Mouse (Mus musculus) cerebellum, postnatal 25 days (tissue): ENCODE measurements around the gene Pfkfb2.

ENCODE experiments used
- DNase-seq, 2 experiments: peaks; one replicate each; pipeline ENCODE4 v3.0.0; 2021; ENCODE audit warnings: mixed read lengths in 2 of 2

The Pfkfb2 gene

DNA sequence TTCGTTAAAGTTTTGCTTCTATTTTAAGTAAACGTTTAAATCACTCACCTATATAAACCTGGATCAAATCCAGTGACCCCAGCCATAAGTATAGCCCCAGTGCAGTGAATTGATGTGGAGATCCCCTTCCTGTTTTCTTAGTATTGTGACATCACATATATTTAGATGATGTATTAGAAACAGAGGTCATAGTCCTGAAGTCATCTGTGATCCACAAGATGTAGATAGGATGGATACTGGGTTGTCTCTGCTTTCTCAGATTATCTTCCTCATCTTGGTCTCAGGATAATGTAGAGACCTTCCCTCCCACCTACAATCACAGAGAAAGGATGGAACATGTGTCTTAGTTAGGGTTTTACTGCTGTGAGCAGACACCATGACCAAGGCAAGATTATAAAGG is at the start of gene Pfkfb2:
Gene Pfkfb2, minus strand, starts transcription at position 101 of the 400 bp plus-strand sequence.
- no peak for DNase-seq

GRCm38 (mm10) chr1:130776645-130777044 is 47.6 kb upstream of the Pfkfb2 start:
- DNase-seq = no peak

DNA sequence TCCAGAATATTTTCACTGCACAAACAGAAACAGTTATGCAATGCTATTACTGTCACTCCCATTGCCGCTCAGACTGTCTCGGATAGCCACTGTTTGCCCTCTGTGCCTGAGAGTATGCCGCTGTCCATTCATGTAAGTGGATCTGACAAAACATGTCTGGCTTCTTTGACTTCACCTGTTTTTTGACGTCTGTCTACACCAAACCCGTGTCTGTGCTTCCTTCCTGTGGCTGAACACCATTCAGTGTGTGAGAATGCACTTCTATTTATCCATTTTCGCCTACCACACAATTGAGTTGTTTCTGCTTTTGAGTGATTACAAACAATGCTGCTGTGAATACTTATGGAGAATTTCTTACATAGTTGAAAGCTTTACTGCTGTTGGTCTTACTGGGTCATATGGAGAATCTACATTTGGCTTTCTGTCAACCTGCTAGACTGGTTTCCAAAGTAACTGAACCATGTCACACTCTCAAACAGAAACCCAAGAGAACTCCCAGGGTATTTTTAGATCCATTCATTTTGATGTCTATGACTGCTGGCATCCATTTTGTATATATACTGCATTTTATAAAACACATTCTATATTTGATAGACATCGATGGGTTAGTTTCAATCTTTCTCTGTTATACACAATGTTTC is 46.8 kb upstream of the Pfkfb2 start:
- no peak for DNase-seq

DNA sequence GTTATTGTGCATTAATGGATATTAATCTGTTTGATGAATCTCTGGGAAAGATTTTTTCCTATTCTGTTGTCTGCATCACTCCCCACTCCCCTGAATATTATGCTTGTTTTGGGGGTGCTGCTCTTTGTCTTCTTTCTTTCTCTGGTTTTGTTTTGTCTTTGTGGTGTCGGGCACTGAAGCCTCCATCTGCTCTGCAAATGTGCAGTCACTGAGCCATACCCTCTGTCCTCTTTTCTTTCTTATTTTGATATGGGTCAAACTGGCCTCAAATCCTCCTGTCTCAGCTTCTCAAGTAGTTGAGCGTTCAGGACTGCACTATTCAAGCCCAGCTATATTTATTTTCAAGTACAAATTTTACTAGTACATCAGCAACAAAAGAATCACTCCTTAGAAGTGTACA is 46.2 kb upstream of the Pfkfb2 start:
- DNase-seq = no peak

GRCm38 (mm10) chr1:130770981-130771494 is 42.0 kb upstream of the Pfkfb2 start:
- DNase-seq = no peak

DNA sequence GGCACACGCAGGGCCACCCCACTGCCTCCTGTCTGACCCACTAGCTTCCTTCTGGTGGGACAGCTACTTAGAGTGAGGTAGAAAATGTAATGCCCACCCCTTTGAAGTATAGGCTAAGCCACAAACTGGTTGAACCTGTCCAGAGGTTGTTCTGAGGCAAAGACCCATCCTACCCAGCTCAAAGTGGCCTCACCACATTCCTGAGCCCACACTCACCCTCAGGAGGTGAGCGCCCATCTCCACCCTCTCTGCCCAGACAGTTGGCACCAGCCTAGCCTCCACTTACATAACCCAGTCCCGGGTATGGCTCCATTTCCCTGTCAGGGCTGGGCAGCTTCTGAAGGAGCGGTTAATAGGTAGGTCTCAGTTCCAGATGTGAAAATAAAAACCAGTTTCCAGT is 41.4 kb upstream of the Pfkfb2 start:
- no peak for DNase-seq

DNA sequence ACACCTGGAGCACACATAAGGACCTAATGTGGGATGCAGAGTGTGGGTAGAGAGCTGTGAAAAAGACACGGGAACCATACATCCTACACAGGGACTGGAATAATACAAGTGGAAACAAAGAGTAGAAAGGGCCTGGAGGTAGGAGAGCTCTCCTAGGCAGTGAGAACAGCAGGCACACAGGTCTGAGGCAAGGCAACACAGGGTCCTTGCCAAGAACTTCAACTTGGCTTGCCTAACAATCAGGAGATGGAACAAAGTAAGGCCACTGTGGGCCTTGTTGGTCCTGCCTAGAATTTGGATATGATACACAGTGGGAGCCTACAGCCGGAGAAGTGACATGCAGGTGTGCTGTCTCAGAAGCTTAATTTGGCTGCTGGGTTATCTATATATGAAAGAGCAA is 40.9 kb upstream of the Pfkfb2 start:
- DNase-seq = no peak

GRCm38 (mm10) chr1:130767066-130767465 is 38.0 kb upstream of the Pfkfb2 start:
- DNase-seq = peak in 1 of 2 experiments; percentile 15

- no peak for DNase-seq
These were observed 35.0 kb upstream of the Pfkfb2 start for GRCm38 (mm10) chr1:130764027-130764461.

DNA sequence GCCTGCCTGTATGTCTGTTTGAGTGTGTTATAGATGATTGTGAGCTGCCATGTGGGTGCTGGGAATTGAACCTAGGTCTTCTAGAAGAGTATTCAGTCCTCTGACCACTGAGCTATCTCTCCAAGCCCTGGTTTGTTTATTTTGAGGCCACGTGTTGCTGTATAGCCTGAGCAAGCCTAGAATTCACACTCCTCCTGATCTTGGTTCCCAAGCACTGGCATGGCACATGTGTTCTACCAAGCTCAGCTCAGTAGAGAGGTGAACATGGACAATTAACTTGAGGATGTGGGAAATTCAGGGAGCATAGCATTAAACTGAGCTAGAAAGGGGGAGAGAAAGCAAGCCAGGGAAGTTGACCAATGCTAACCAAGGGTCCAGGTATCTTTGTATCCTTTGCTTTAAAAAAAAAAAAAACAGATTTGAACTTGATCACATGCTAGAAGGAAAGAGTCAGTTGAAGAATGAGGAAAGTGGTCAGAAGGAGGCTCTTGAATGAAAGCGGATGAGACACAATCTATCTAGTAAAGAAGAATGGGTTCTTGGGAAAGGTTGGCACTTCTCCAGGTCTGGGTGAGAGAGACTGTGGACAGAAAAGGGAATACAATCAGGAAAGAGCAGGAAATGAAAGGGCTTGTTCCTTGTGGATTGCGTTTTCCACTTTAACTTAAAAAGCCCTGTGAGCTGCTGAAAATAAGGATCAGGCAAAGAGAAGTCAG is 33.1 kb upstream of the Pfkfb2 start:
- no peak for DNase-seq

DNA sequence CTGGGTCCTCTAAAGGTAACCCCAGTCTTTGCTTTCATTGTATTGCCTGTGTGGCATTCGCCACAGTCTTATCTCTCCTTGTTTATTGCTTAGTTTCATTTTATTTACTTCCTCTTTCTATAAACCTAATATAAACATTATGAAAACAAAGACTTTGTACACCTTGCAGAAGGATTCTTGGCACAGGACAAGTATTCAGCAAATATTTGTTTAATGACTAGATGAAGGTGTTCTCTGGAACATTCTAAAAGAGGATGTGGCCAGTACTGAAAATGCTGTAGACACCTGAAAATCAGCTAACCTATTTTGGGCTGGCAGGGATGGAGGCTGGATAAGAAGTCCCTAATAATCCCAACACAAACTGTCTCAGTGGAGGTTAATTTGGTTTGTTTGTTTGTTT is 32.5 kb upstream of the Pfkfb2 start:
- no peak for DNase-seq

DNA sequence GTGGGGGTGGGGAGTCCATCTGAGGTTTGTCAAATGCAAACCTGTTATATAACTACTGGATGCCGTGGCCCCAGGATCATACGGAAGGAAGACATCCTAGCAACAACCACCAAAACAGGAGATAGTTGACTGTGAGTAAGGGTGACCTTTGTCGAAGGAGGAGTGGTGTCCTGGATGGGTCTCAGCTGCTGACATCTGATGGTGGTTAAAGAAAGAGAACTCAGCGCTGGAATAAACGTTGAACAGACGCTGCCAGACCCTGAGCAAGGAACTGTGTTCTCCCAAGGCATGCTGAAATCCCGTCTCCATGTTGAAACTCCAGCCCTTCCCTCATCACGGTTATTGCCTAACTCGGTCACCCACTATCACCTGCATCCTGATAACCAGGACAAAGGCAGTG is 30.6 kb upstream of the Pfkfb2 start:
- DNase-seq = no peak

- DNase-seq = no peak
These were observed 17.8 kb upstream of the Pfkfb2 start for GRCm38 (mm10) chr1:130746819-130747218.

DNA sequence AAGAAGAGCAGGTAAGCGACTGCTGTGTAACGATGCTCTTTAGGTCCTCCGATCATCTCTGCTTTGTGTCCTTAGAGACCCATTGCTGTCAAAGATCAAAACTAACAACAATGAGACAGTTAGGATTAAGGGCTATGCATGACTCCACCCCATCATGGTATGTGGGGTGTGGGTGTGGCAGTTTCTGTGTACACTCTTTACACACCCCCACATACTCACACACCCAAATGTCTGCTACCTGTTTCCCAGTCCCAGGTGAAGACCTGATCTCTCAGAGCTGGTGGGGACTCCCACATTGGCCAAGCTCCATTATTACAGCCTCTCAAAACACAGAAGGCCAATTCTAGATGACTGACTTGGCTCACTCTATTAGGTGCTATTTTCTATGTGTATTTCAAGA is 16.5 kb upstream of the Pfkfb2 start:
- DNase-seq = no peak

DNA sequence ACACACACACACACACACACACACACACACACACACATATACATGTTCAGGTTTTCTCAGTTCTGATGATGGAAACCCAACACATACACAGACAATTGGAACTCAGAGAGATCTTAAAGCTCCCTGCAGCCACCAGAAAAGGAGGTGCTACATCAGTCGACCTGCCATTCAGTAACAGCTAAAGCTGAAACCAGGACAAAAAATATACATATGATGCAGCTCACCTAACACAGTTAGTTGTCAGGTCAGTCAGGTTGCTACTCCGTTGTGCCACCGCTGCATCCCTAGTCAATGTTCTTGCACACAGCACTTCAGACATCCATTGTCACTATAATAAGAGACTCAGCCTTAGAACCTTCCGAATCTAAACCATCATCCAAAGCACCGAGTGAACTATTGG is 15.9 kb upstream of the Pfkfb2 start:
- DNase-seq = no peak

DNA sequence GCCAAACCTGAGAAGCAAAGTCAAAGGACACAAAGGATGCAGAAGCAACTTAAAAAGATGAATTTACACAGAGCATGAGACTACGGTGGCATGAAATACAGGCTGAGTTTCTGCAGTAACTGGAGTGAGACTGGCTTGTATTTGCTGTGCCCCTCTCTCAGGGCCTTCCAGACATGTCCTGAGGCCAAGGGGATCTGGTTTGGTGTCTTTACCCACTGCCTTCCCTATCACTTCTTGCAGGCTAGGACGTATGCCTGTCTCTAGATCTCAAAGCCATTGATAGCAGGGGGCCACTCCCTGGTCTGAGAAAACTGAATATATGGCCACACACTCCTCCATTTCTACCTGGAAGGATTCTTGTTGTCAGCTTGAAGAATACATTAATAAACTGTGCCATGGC is 15.2 kb upstream of the Pfkfb2 start:
- DNase-seq = no peak

DNA sequence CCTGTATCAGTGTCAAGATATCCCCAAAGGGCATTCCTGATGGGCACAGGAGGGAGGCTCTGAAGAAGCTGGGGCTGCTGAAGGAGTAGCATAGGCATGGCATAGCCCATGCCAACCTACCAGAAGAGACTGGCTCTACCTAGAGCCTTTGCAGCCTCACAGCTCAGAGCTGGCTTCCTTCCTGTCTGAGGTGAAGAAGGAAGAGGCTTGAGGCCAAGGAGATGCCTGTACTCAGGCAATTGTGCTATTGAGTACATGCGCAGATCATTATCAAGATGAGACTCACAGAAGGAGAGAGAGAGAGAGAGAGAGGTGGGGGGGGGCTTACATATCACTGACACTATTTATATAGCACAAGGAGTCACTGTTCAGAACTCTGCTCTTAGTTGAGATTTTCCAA is 14.7 kb upstream of the Pfkfb2 start:
- DNase-seq = no peak

- no peak for DNase-seq
These were observed 13.1 kb upstream of the Pfkfb2 start for GRCm38 (mm10) chr1:130742201-130742600.

GRCm38 (mm10) chr1:130740781-130741720 is 12.0 kb upstream of the Pfkfb2 start:
- DNase-seq = peak; percentile 19 to 31

GRCm38 (mm10) chr1:130740227-130740648 is 11.2 kb upstream of the Pfkfb2 start:
- peak; percentile 81 to 90 for DNase-seq

GRCm38 (mm10) chr1:130739636-130740035 is 10.6 kb upstream of the Pfkfb2 start:
- no peak for DNase-seq

GRCm38 (mm10) chr1:130738551-130739106 is 9.6 kb upstream of the Pfkfb2 start:
- no peak for DNase-seq

DNA sequence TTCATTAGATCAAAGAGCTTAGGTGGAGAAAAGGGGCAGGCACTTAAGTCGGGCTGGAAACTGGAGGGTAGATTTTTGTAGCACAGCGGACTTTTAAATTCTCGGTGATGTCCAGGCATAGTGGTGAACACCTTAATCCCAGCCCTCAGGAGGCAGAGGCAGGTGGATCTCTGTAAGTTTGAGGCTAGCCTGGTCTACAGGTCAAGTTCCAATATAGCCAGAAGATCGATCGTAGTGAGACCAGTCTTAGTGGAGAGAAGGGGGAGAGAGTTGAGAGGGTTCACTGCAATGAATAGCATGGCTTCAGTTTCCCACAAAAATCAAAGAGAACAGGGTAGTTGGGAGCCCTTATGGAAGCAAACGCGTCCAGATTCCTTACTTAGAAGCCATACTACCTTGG is 8.9 kb upstream of the Pfkfb2 start:
- no peak for DNase-seq
